Mouse (Mus musculus): ENCODE results near the gene Cask. TPM values are rescaled to one million over a fixed set of nuclear protein-coding genes. Genes with fewer than 3 reads are reported as not detected.

Cask gene
- polyA plus RNA-seq, 1 experiment from 2014 or later, result 11.1 TPM

GRCm38 (mm10) chrX:13621473-13621872 lies 229.7 kb downstream of the Cask start:
- Histone ChIP-seq H3K36me3 (ENCODE audit: insufficient read depth, low read length) (no peaks in the 10 kb centered on the region), H3K9ac (ENCODE audit: low read depth, low read length) (no peak overlapping the region), H3K9me3 (replicated peaks; ENCODE audit: low read length) (no peaks in the 10 kb centered on the region), H3K4me3 (replicated peaks; ENCODE audit: low read depth, low read length) (no peak overlapping the region), H3K27ac (no peak overlapping the region), H3K27me3 (ENCODE audit: insufficient read depth, low read length) (no peaks in the 10 kb centered on the region), H3K4me1 (replicated peaks; ENCODE audit: insufficient read depth, low read length) (no peaks in the 10 kb centered on the region), H3K4me2 (ENCODE audit: low read length) (no peak overlapping the region)
- ATAC-seq (replicated peaks; ENCODE audit: low FRiP score, low read depth) (no peak), DNase-seq (ENCODE audit: low spot score) (no peak)
- WGBS, result 65% methylated on average over 4 of the region's 4 CpGs
- no peak for TF ChIP-seq CTCF (IDR thresholded peaks at IDR 0.05; ENCODE audit: low read depth)

- H3K4me3 ChIP-seq (replicated peaks; ENCODE audit: low read depth, low read length), result no peak overlapping the region
- no peaks in the 10 kb centered on the region for H3K9me3 ChIP-seq (replicated peaks; ENCODE audit: low read length)
- no peak overlapping the region for H3K9ac ChIP-seq (ENCODE audit: low read depth, low read length)
- WGBS, result 71% methylated on average over 4 of the region's 4 CpGs
- no peak overlapping the region for H3K27ac ChIP-seq
- ATAC-seq (replicated peaks; ENCODE audit: low FRiP score, low read depth) (no peak), DNase-seq (ENCODE audit: low spot score) (no peak)
- H3K27me3 ChIP-seq (ENCODE audit: insufficient read depth, low read length), result no peaks in the 10 kb centered on the region
- no peak for TF ChIP-seq CTCF (IDR thresholded peaks at IDR 0.05; ENCODE audit: low read depth)
- H3K36me3 ChIP-seq (ENCODE audit: insufficient read depth, low read length), result no peaks in the 10 kb centered on the region
- H3K4me2 ChIP-seq (ENCODE audit: low read length), result no peak overlapping the region
- no peaks in the 10 kb centered on the region for H3K4me1 ChIP-seq (replicated peaks; ENCODE audit: insufficient read depth, low read length)
Measured at GRCm38 (mm10) chrX:13618476-13618875, 232.7 kb downstream of the Cask start.

GRCm38 (mm10) chrX:13617294-13617693 lies 233.9 kb downstream of the Cask start:
- no peaks in the 10 kb centered on the region for H3K4me1 ChIP-seq (replicated peaks; ENCODE audit: insufficient read depth, low read length)
- no peak for DNase-seq (ENCODE audit: low spot score)
- H3K27ac ChIP-seq, result no peak overlapping the region
- H3K9ac ChIP-seq (ENCODE audit: low read depth, low read length), result no peak overlapping the region
- no peak for ATAC-seq (replicated peaks; ENCODE audit: low FRiP score, low read depth)
- TF ChIP-seq CTCF (IDR thresholded peaks at IDR 0.05; ENCODE audit: low read depth), result no peak
- WGBS, result 100% methylated on average over 1 of the region's 1 CpGs
- no peaks in the 10 kb centered on the region for H3K36me3 ChIP-seq (ENCODE audit: insufficient read depth, low read length)
- H3K4me3 ChIP-seq (replicated peaks; ENCODE audit: low read depth, low read length), result no peak overlapping the region
- no peaks in the 10 kb centered on the region for H3K27me3 ChIP-seq (ENCODE audit: insufficient read depth, low read length)
- no peaks in the 10 kb centered on the region for H3K9me3 ChIP-seq (replicated peaks; ENCODE audit: low read length)
- H3K4me2 ChIP-seq (ENCODE audit: low read length), result no peak overlapping the region

- Histone ChIP-seq H3K36me3 (ENCODE audit: insufficient read depth, low read length) (no peaks in the 10 kb centered on the region), H3K4me3 (replicated peaks; ENCODE audit: low read depth, low read length) (no peak overlapping the region), H3K9me3 (replicated peaks; ENCODE audit: low read length) (no peaks in the 10 kb centered on the region), H3K27me3 (ENCODE audit: insufficient read depth, low read length) (no peaks in the 10 kb centered on the region), H3K4me1 (replicated peaks; ENCODE audit: insufficient read depth, low read length) (no peaks in the 10 kb centered on the region), H3K9ac (ENCODE audit: low read depth, low read length) (no peak overlapping the region), H3K27ac (no peak overlapping the region), H3K4me2 (ENCODE audit: low read length) (no peak overlapping the region)
- 62% methylated on average over 1 of the region's 1 CpGs for WGBS
- no peak for TF ChIP-seq CTCF (IDR thresholded peaks at IDR 0.05; ENCODE audit: low read depth)
- no peak for DNase-seq (ENCODE audit: low spot score)
- ATAC-seq (replicated peaks; ENCODE audit: low FRiP score, low read depth), result no peak
Measured at GRCm38 (mm10) chrX:13616726-13617125, 234.4 kb downstream of the Cask start.

- Histone ChIP-seq H3K36me3 (ENCODE audit: insufficient read depth, low read length) (no peaks in the 10 kb centered on the region), H3K9ac (ENCODE audit: low read depth, low read length) (no peak overlapping the region), H3K9me3 (replicated peaks; ENCODE audit: low read length) (no peaks in the 10 kb centered on the region), H3K4me1 (replicated peaks; ENCODE audit: insufficient read depth, low read length) (no peaks in the 10 kb centered on the region), H3K4me3 (replicated peaks; ENCODE audit: low read depth, low read length) (no peak overlapping the region), H3K27ac (no peak overlapping the region), H3K4me2 (ENCODE audit: low read length) (no peak overlapping the region), H3K27me3 (ENCODE audit: insufficient read depth, low read length) (no peaks in the 10 kb centered on the region)
- no peak for TF ChIP-seq CTCF (IDR thresholded peaks at IDR 0.05; ENCODE audit: low read depth)
- ATAC-seq (replicated peaks; ENCODE audit: low FRiP score, low read depth) (no peak), DNase-seq (ENCODE audit: low spot score) (no peak)
- 69% methylated on average over 2 of the region's 2 CpGs for WGBS
Measured at GRCm38 (mm10) chrX:13612115-13612514, 239.1 kb downstream of the Cask start.

- TF ChIP-seq CTCF (IDR thresholded peaks at IDR 0.05; ENCODE audit: low read depth), result no peak
- ATAC-seq (replicated peaks; ENCODE audit: low FRiP score, low read depth), result no peak
- Histone ChIP-seq H3K36me3 (ENCODE audit: insufficient read depth, low read length) (no peaks in the 10 kb centered on the region), H3K27me3 (ENCODE audit: insufficient read depth, low read length) (no peaks in the 10 kb centered on the region), H3K27ac (no peak overlapping the region), H3K4me3 (replicated peaks; ENCODE audit: low read depth, low read length) (no peak overlapping the region), H3K9me3 (replicated peaks; ENCODE audit: low read length) (no peaks in the 10 kb centered on the region), H3K4me2 (ENCODE audit: low read length) (no peak overlapping the region), H3K9ac (ENCODE audit: low read depth, low read length) (no peak overlapping the region), H3K4me1 (replicated peaks; ENCODE audit: insufficient read depth, low read length) (no peaks in the 10 kb centered on the region)
- no peak for DNase-seq (ENCODE audit: low spot score)
- 92% methylated on average over 5 of the region's 5 CpGs for WGBS
Measured at GRCm38 (mm10) chrX:13611114-13611513, 240.1 kb downstream of the Cask start.

GRCm38 (mm10) chrX:13607752-13608151 lies 243.4 kb downstream of the Cask start:
- WGBS, result 50% methylated on average over 3 of the region's 3 CpGs
- TF ChIP-seq CTCF (IDR thresholded peaks at IDR 0.05; ENCODE audit: low read depth), result no peak
- no peak for DNase-seq (ENCODE audit: low spot score)
- no peak overlapping the region for H3K4me3 ChIP-seq (replicated peaks; ENCODE audit: low read depth, low read length)
- no peaks in the 10 kb centered on the region for H3K4me1 ChIP-seq (replicated peaks; ENCODE audit: insufficient read depth, low read length)
- ATAC-seq (replicated peaks; ENCODE audit: low FRiP score, low read depth), result no peak
- H3K9me3 ChIP-seq (replicated peaks; ENCODE audit: low read length), result no peaks in the 10 kb centered on the region
- H3K27me3 ChIP-seq (ENCODE audit: insufficient read depth, low read length), result no peaks in the 10 kb centered on the region
- no peaks in the 10 kb centered on the region for H3K36me3 ChIP-seq (ENCODE audit: insufficient read depth, low read length)
- H3K9ac ChIP-seq (ENCODE audit: low read depth, low read length), result no peak overlapping the region
- H3K4me2 ChIP-seq (ENCODE audit: low read length), result no peak overlapping the region
- H3K27ac ChIP-seq, result no peak overlapping the region

All from kidney, postnatal 0 days (tissue).